Mouse (Mus musculus): ENCODE measurements around the gene Otogl. TPM values are rescaled to one million over a fixed set of nuclear protein-coding genes. Genes with fewer than 3 reads are reported as not detected.

Gene Otogl
- total and polyA plus RNA-seq, 2 experiments: not detected

DNA sequence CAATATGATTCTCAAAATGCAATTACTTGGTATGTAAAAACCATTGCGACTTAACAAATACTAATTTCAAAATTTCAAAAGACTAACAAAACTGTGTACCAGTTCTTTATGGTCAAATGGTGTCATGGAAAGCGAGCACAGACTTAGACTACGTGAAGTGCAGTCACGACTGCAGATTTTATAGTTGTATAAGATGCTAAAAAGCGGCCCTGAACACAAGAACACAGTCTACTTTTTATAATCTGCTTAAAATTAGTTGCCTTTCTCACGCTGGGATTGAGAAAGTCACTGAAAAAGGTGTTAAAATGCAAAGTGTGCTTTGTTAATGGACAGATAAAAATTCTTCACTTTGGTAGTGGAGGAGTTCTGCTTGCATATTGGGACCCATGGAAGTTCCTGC is 174.2 kb downstream of the Otogl start:
- Histone ChIP-seq H3K36me3 (ENCODE audit: control insufficient read depth, insufficient read depth, low read length) (no peaks in the 10 kb centered on the region), H3K79me2 (ENCODE audit: control insufficient read depth, insufficient read depth, low read length) (no peaks in the 10 kb centered on the region), H3K27me3 (ENCODE audit: control insufficient read depth, insufficient read depth, low read length) (no peaks in the 10 kb centered on the region), H3K27ac (replicated peaks; ENCODE audit: insufficient read depth, low read depth, low read length) (no peak overlapping the region), H3K9ac (ENCODE audit: low read depth, low read length) (no peak overlapping the region), H3K4me3 (ENCODE audit: insufficient read depth, low read depth, low read length) (no peak overlapping the region), H3K4me1 (ENCODE audit: control insufficient read depth, insufficient read depth, low read length) (no peaks in the 10 kb centered on the region)
- no peak for DNase-seq (ENCODE audit: extremely low read depth, low read depth, low spot score)
- TF ChIP-seq CTCF (IDR thresholded peaks at IDR 0.05; ENCODE audit: low read depth, low read length): no peak
- 80% methylated on average over 6 of the region's 6 CpGs for WGBS

DNA sequence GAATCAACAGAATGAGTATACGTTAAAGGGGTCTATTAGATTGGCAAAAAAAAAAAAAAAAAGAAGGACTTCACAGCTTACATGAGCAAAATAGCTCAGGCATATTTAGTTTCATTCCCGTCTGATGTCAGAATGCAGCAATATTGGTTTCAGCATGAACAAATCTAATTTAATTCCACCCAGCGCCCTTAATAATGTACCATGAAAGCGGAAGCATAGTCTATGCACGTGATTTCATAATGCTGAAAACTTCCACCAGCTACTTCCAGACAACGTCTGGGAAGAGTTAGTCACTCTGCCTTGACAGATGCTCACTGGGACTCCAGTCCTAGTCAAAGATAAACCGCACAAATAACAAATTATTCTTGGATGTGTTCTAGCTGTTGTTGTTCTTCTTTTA is 176.5 kb downstream of the Otogl start:
- Histone ChIP-seq H3K4me1 (ENCODE audit: control insufficient read depth, insufficient read depth, low read length) (no peaks in the 10 kb centered on the region), H3K36me3 (ENCODE audit: control insufficient read depth, insufficient read depth, low read length) (no peaks in the 10 kb centered on the region), H3K4me3 (ENCODE audit: insufficient read depth, low read depth, low read length) (no peak overlapping the region), H3K27me3 (ENCODE audit: control insufficient read depth, insufficient read depth, low read length) (no peaks in the 10 kb centered on the region), H3K9ac (ENCODE audit: low read depth, low read length) (no peak overlapping the region), H3K27ac (replicated peaks; ENCODE audit: insufficient read depth, low read depth, low read length) (no peak overlapping the region), H3K79me2 (ENCODE audit: control insufficient read depth, insufficient read depth, low read length) (no peaks in the 10 kb centered on the region)
- WGBS: 84% methylated on average over 7 of the region's 7 CpGs
- no peak for DNase-seq (ENCODE audit: extremely low read depth, low read depth, low spot score)
- TF ChIP-seq CTCF (IDR thresholded peaks at IDR 0.05; ENCODE audit: low read depth, low read length): no peak
- no peak for TF ChIP-seq POLR2A (IDR thresholded peaks at IDR 0.05; ENCODE audit: extremely low read depth, insufficient read depth, low read length)

GRCm38 (mm10) chr10:107734327-107734726 is 177.6 kb downstream of the Otogl start:
- Histone ChIP-seq H3K4me3 (ENCODE audit: insufficient read depth, low read depth, low read length) (no peak overlapping the region), H3K79me2 (ENCODE audit: control insufficient read depth, insufficient read depth, low read length) (no peaks in the 10 kb centered on the region), H3K27me3 (ENCODE audit: control insufficient read depth, insufficient read depth, low read length) (no peaks in the 10 kb centered on the region), H3K27ac (replicated peaks; ENCODE audit: insufficient read depth, low read depth, low read length) (no peak overlapping the region), H3K36me3 (ENCODE audit: control insufficient read depth, insufficient read depth, low read length) (no peaks in the 10 kb centered on the region), H3K4me1 (ENCODE audit: control insufficient read depth, insufficient read depth, low read length) (no peaks in the 10 kb centered on the region), H3K9ac (ENCODE audit: low read depth, low read length) (no peak overlapping the region)
- DNase-seq (ENCODE audit: extremely low read depth, low read depth, low spot score): no peak
- no peak for TF ChIP-seq CTCF (IDR thresholded peaks at IDR 0.05; ENCODE audit: low read depth, low read length)
- no peak for TF ChIP-seq POLR2A (IDR thresholded peaks at IDR 0.05; ENCODE audit: extremely low read depth, insufficient read depth, low read length)

DNA sequence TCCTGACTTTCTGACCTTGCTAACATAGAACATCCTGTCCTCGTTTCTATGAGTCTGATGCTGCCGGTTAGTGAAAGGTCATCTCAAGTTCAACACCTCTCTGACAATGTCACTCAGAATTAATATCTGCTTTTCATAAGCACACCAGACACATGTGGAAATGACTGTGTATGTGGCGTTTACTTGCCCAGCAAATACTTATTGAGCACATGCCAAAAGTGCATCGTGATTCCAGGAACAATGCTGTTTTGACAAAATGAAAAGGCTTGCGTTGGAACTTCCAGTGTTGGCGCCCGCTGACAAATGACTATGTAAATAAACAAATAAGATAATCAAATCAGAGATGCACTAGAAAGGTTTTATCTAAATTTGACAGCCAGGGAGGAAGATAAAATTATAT is 186.3 kb downstream of the Otogl start:
- no peak for DNase-seq (ENCODE audit: extremely low read depth, low read depth, low spot score)
- WGBS: 53% methylated on average over 7 of the region's 7 CpGs

GRCm38 (mm10) chr10:107719806-107720205 is 192.1 kb downstream of the Otogl start, which contains the start of gene Ptprq:
Ptprq (minus strand) TSS chr10:107720051.
- Histone ChIP-seq H3K4me1 (ENCODE audit: control insufficient read depth, insufficient read depth, low read length) (no peaks in the 10 kb centered on the region), H3K27ac (replicated peaks; ENCODE audit: insufficient read depth, low read depth, low read length) (no peak within 1 kb of the TSS), H3K4me3 (ENCODE audit: insufficient read depth, low read depth, low read length) (no peak within 1 kb of the TSS), H3K36me3 (ENCODE audit: control insufficient read depth, insufficient read depth, low read length) (no peaks in the 10 kb centered on the region), H3K27me3 (ENCODE audit: control insufficient read depth, insufficient read depth, low read length) (no peaks in the 10 kb centered on the region), H3K79me2 (ENCODE audit: control insufficient read depth, insufficient read depth, low read length) (no peaks in the 10 kb centered on the region), H3K9ac (ENCODE audit: low read depth, low read length) (no peak within 1 kb of the TSS)
- WGBS: 70% methylated on average over 1 of the region's 1 CpGs
- TF ChIP-seq POLR2A (IDR thresholded peaks at IDR 0.05; ENCODE audit: extremely low read depth, insufficient read depth, low read length) (no peak), CTCF (IDR thresholded peaks at IDR 0.05; ENCODE audit: low read depth, low read length) (no peak)
- peak; percentile 24 for DNase-seq (ENCODE audit: extremely low read depth, low read depth, low spot score)

More for the DNA sequence above, 186.3 kb downstream of the Otogl start:
- H3K4me3 ChIP-seq (ENCODE audit: insufficient read depth, low read depth, low read length): no peak overlapping the region
- H3K4me1 ChIP-seq (ENCODE audit: control insufficient read depth, insufficient read depth, low read length): no peaks in the 10 kb centered on the region
- no peaks in the 10 kb centered on the region for H3K27me3 ChIP-seq (ENCODE audit: control insufficient read depth, insufficient read depth, low read length)
- H3K36me3 ChIP-seq (ENCODE audit: control insufficient read depth, insufficient read depth, low read length): no peaks in the 10 kb centered on the region
- no peaks in the 10 kb centered on the region for H3K79me2 ChIP-seq (ENCODE audit: control insufficient read depth, insufficient read depth, low read length)
- TF ChIP-seq POLR2A (IDR thresholded peaks at IDR 0.05; ENCODE audit: extremely low read depth, insufficient read depth, low read length): no peak
- TF ChIP-seq CTCF (IDR thresholded peaks at IDR 0.05; ENCODE audit: low read depth, low read length): no peak
- H3K9ac ChIP-seq (ENCODE audit: low read depth, low read length): no peak overlapping the region
- H3K27ac ChIP-seq (replicated peaks; ENCODE audit: insufficient read depth, low read depth, low read length): no peak overlapping the region

Other genes starting within 250 kb of the Otogl start
- gene Ptprq, start 192.1 kb downstream of the Otogl start, total RNA-seq (2014; rRNA removed): under 0.01 TPM in 1 of 2 replicates, not detected in the other
- gene Ptprq, start 192.1 kb downstream of the Otogl start, polyA plus RNA-seq (2012; rRNA removed): not detected in 2 replicates